In genomic region chr8:111157617-111158016, GRCm38 (mm10) we compare ENCODE assay signal across 8 mouse cellular contexts.
DNase-seq lines count a peak whose midpoint lies in the region; ATAC-seq lines count a peak whose summit lies in the region.

No protein-coding gene starts in this region.

- no peaks in the 10 kb centered on the region for H3K4me1 ChIP-seq in hindbrain, embryonic 11.5 days (replicated peaks; ENCODE audit: control insufficient read depth, insufficient read depth, low read length)
- no peaks in the 10 kb centered on the region for H3K4me1 ChIP-seq in hindbrain, embryonic 12.5 days
- H3K4me1 ChIP-seq in forebrain, embryonic 12.5 days = no peaks in the 10 kb centered on the region
- H3K4me1 ChIP-seq in midbrain, embryonic 12.5 days = no peaks in the 10 kb centered on the region
- no peaks in the 10 kb centered on the region for H3K4me1 ChIP-seq in stomach, embryonic 14.5 days (ENCODE audit: control insufficient read depth, insufficient read depth, low read length)

- WGBS in hindbrain, embryonic 11.5 days = 46% methylated on average over 14 of the region's 14 CpGs
- 39% methylated on average over 14 of the region's 14 CpGs for WGBS in hindbrain, embryonic 12.5 days
- 47% methylated on average over 14 of the region's 14 CpGs for WGBS in forebrain, embryonic 12.5 days
- 47% methylated on average over 14 of the region's 14 CpGs for WGBS in midbrain, embryonic 12.5 days
- 64% methylated on average over 14 of the region's 14 CpGs for WGBS in stomach, embryonic 14.5 days

- intact Hi-C loops in left cerebral cortex, postnatal 14 days (cut with DNase I) = no loop called here

- no peak overlapping the region for H3K4me3 ChIP-seq in hindbrain, embryonic 11.5 days (ENCODE audit: low read depth, low read length)
- H3K4me3 ChIP-seq in hindbrain, embryonic 12.5 days = no peak overlapping the region
- no peak overlapping the region for H3K4me3 ChIP-seq in forebrain, embryonic 12.5 days (replicated peaks)
- no peak overlapping the region for H3K4me3 ChIP-seq in midbrain, embryonic 12.5 days
- H3K4me3 ChIP-seq in stomach, embryonic 14.5 days (ENCODE audit: low read depth, low read length) = no peak overlapping the region

- H3K9ac ChIP-seq in hindbrain, embryonic 11.5 days (ENCODE audit: low read depth, low read length) = no peak overlapping the region
- no peak overlapping the region for H3K9ac ChIP-seq in hindbrain, embryonic 12.5 days
- H3K9ac ChIP-seq in forebrain, embryonic 12.5 days = no peak overlapping the region
- H3K9ac ChIP-seq in midbrain, embryonic 12.5 days (replicated peaks) = no peak overlapping the region
- no peak overlapping the region for H3K9ac ChIP-seq in stomach, embryonic 14.5 days (replicated peaks; ENCODE audit: low read depth, low read length)

- no peak overlapping the region for H3K27ac ChIP-seq in hindbrain, embryonic 11.5 days (ENCODE audit: low read depth, low read length)
- H3K27ac ChIP-seq in hindbrain, embryonic 12.5 days = no peak overlapping the region
- no peak overlapping the region for H3K27ac ChIP-seq in forebrain, embryonic 12.5 days
- no peak overlapping the region for H3K27ac ChIP-seq in midbrain, embryonic 12.5 days (replicated peaks)
- H3K27ac ChIP-seq in stomach, embryonic 14.5 days (ENCODE audit: low read length) = no peak overlapping the region

- no peak for ATAC-seq in hindbrain, embryonic 11.5 days (ENCODE audit: low FRiP score)
- ATAC-seq in hindbrain, embryonic 12.5 days (ENCODE audit: low FRiP score) = no peak
- ATAC-seq in forebrain, embryonic 12.5 days (ENCODE audit: low FRiP score) = peak; percentile 63; the same call in 1 of the 2 replicates
- ATAC-seq in midbrain, embryonic 12.5 days (ENCODE audit: low FRiP score, low read depth) = peak; percentile 63; the same call in 1 of the 2 replicates
- peak; percentile 46; the same call in 1 of the 2 replicates for ATAC-seq in stomach, embryonic 14.5 days (ENCODE audit: insufficient number of reproducible peaks, insufficient read depth, low FRiP score, low read depth)

- DNase-seq in hindbrain, embryonic 11.5 days (ENCODE audit: low spot score) = peak; percentile 72
- peak; percentile 21 for DNase-seq in c-Kit-positive CD71-positive TER-119-positive erythroid progenitor cells, embryonic 14.5 days (ENCODE audit: low spot score)
- DNase-seq in induced T-regulatory cell, adult 2 months (ENCODE audit: low read depth) = peak; percentile 56
- DNase-seq in left cerebral cortex, postnatal 14 days (ENCODE audit: low spot score in 2 of 2) = peak; percentile 63 to 68

- H3K27me3 ChIP-seq in hindbrain, embryonic 11.5 days (ENCODE audit: control insufficient read depth, insufficient read depth, low read length) = no peaks in the 10 kb centered on the region
- H3K27me3 ChIP-seq in hindbrain, embryonic 12.5 days = no peaks in the 10 kb centered on the region
- no peaks in the 10 kb centered on the region for H3K27me3 ChIP-seq in forebrain, embryonic 12.5 days
- H3K27me3 ChIP-seq in midbrain, embryonic 12.5 days = no peaks in the 10 kb centered on the region
- H3K27me3 ChIP-seq in stomach, embryonic 14.5 days (ENCODE audit: control insufficient read depth, insufficient read depth, low read length) = no peaks in the 10 kb centered on the region

- 0 out of 2 replicates have a peak, but pooled peaks cover 5% of the 10 kb centered on the region for H3K36me3 ChIP-seq in hindbrain, embryonic 11.5 days (ENCODE audit: control insufficient read depth, insufficient read depth, low read length)
- H3K36me3 ChIP-seq in hindbrain, embryonic 12.5 days = peaks cover 95% of the 10 kb centered on the region
- H3K36me3 ChIP-seq in forebrain, embryonic 12.5 days (replicated peaks) = peaks cover 78% of the 10 kb centered on the region
- H3K36me3 ChIP-seq in midbrain, embryonic 12.5 days = peaks cover 91% of the 10 kb centered on the region
- H3K36me3 ChIP-seq in stomach, embryonic 14.5 days (ENCODE audit: control insufficient read depth, insufficient read depth, low read length) = peaks cover 71% of the 10 kb centered on the region

- H3K9me3 ChIP-seq in hindbrain, embryonic 11.5 days (ENCODE audit: control insufficient read depth, low read length) = no peaks in the 10 kb centered on the region
- no peaks in the 10 kb centered on the region for H3K9me3 ChIP-seq in hindbrain, embryonic 12.5 days (replicated peaks)
- no peaks in the 10 kb centered on the region for H3K9me3 ChIP-seq in forebrain, embryonic 12.5 days
- no peaks in the 10 kb centered on the region for H3K9me3 ChIP-seq in midbrain, embryonic 12.5 days
- H3K9me3 ChIP-seq in stomach, embryonic 14.5 days (ENCODE audit: control insufficient read depth, low read depth, low read length) = no peaks in the 10 kb centered on the region

- H3K4me2 ChIP-seq in hindbrain, embryonic 11.5 days (replicated peaks; ENCODE audit: low read depth, low read length) = no peak overlapping the region
- H3K4me2 ChIP-seq in hindbrain, embryonic 12.5 days (replicated peaks) = no peak overlapping the region
- H3K4me2 ChIP-seq in forebrain, embryonic 12.5 days = no peak overlapping the region
- H3K4me2 ChIP-seq in midbrain, embryonic 12.5 days (replicated peaks) = no peak overlapping the region
- H3K4me2 ChIP-seq in stomach, embryonic 14.5 days (replicated peaks; ENCODE audit: low read depth, low read length) = no peak overlapping the region

Comparison
In these comparisons a context has a peak if more than half of its experiments do, and no peak if none do; other contexts are left out.
1. ATAC-seq: peak in forebrain, embryonic 12.5 days (single experiment), midbrain, embryonic 12.5 days (single experiment) and stomach, embryonic 14.5 days (single experiment); none in hindbrain, embryonic 11.5 days (single experiment) and hindbrain, embryonic 12.5 days (single experiment).
2. DNase-seq: peak in every context shown above with its lines; median percentile 72 in hindbrain, embryonic 11.5 days; 66 in left cerebral cortex, postnatal 14 days; 56 in induced T-regulatory cell, adult 2 months; 21 in c-Kit-positive CD71-positive TER-119-positive erythroid progenitor cells, embryonic 14.5 days.